Mouse (Mus musculus): ENCODE data around the gene Scd1. TPM values are rescaled to one million over a fixed set of nuclear protein-coding genes. Genes with fewer than 3 reads are reported as not detected.

Scd1 gene
- total RNA-seq (2022) = 100 to 1,000 TPM; 131 to 178 (median 143) TPM

DNA sequence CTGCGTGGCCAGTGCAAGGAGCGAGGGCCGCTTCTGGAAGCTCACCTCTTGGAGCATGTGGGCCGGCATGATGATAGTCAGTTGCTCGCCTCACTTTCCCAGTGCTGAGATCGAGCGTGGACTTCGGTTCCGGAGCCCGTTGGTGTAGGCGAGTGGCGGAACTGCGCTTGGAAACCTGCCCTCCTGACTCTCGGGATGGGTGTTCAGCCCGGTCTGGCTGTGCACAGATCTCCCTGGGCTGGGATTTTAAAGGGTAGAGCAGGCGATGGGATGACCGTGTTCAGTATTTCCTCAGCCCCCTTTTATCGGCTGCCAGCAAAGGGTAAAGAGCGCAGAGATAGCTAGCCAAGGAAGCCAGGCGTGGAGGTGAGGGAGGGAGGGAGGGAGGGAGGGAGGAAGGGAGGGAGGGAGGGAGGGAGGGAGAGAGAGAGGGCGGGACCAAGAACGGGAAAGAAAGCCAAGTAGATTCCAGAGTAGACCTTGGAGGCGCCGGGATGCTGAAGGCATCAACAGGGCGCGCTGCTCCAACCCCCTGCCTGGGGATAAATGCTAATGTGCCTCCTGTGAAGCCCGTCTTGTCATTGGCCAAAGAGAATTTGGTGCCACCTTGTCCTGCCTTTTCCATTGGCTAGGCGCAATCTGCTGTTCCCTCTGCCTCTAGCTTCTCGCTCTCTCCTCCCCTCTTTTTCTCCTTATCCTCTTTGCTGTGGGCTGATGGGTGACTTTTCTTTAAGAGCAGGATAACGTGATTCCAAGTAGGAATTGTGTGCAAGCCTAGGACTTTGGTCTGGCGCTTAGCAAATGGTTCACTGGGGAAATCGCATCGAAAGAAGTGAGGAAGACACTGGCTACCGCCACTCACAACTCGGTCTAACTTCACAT is at the start of gene Scd1:
Gene Scd1, minus strand, starts transcription at position 539 of the 882 bp plus-strand sequence.
- peak; percentile 76 to 83 for DNase-seq (ENCODE audit: low spot score in 2 of 2)

DNA sequence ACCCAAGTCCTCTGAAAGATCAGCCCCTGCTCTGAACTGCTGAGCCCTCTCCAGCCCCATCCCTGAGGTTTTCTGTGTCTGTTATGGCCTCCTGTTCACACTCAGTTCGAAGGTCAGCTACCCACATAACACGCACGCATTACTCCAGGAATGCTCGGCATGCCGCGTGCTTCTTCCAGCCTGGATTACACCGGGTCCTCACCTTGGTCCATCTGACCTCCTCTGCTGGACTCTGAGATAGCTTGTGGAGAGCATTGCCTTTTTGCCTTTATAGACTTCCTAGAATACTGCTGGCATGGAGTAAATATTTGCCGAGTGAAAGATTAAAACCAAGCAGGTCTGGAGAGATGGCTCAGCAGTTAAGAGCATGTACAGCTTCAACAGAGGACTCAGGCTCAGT is 47.7 kb upstream of the Scd1 start:
- DNase-seq (ENCODE audit: low spot score in 2 of 2) = no peak

DNA sequence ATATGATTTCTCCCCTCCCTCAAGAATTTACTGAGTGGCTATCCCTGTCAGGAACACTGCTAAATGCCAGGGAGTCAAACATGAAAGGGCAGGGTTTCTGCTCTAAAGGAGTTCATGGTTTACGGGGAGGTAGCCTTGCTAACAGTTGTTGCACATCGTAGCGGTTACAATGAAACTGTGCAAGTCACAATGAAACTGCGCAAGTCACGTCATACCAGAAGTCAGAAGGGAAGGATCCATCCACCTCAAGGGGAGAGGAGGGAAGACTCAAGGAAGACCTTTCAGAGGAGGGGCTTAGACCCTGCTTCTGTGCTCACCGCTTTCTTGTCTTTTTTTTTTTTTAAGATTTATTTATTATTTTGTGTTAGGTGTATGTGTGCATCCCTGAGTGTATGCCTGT is 47.2 kb upstream of the Scd1 start:
- DNase-seq (ENCODE audit: low spot score in 2 of 2) = no peak

DNA sequence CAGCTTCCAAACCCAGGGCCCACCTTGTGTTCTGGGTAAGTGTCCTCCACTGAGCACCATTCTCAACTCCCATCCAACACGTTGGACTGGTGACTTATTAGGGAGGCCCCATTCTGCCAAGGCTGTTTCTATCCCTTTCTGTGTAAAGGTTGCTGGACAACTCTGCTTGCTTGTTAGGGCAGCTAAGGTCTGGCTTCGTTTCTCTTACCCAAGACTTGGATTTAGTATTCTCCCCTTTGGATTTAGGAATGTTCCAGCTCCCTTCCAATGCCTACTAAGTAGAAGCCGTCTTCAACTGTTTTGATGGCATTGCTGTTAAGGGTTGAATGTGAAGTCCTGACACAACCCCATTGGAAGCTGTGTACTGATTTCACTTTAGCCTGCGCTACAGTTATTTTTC is 40.2 kb upstream of the Scd1 start:
- no peak for DNase-seq (ENCODE audit: low spot score in 2 of 2)

DNA sequence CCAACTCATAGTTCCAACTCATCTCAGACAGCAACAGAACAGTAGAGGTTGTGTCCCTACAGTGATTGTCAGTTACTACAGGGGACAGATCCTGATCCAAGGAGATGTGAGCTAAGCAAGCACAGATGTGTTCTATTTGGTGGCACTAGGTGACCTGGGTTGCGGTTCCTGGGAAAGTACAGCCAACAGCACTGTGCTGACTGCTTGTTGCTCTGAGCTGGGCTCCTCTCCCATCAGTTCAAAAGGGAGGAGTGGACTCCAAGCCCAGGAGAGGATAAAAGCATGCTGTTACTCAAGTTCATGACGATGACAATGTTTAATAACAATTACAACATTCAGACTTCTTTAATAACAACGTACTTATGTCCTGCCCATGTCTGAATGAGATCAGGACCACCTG is 38.1 kb upstream of the Scd1 start:
- no peak for DNase-seq (ENCODE audit: low spot score in 2 of 2)

DNA sequence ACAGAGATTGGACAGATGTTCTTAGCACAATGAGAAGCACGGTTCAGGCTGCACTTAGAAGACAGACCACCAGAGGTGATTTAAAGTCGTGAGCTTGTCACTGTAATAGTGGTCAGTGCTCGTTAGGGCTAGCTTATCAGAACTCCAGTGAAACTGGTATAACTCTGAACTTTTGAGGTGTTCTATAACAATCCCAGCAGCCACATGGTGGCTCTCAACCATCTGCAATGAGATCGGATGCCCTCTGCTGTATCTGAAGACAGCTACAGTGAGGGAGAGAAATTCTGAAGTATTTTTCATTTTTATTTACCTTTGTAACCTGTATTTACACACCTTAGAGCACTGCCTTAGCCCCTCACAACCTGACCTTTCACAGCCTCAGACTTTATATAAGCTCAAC is 31.6 kb upstream of the Scd1 start:
- DNase-seq (ENCODE audit: low spot score in 2 of 2) = no peak

DNA sequence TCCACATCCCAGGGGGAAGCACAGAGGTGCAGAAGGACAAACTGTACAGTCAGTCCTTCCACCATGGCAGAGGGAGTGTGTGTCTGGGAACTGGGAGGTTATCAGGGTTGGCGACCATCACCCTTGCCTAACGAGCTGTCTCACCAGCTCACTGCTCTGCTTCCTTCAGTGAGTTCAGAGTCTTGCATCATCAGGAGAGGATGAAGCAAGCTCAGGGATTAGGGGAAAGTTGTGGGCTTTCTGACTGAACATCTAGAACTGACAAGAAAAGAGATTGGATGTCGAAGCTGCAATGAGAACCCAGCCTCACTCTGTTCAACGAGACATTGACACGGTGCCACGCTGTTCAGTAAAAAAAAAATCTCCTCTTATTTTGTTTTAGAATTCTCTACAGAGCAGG is 30.3 kb upstream of the Scd1 start:
- DNase-seq (ENCODE audit: low spot score in 2 of 2) = no peak

DNA sequence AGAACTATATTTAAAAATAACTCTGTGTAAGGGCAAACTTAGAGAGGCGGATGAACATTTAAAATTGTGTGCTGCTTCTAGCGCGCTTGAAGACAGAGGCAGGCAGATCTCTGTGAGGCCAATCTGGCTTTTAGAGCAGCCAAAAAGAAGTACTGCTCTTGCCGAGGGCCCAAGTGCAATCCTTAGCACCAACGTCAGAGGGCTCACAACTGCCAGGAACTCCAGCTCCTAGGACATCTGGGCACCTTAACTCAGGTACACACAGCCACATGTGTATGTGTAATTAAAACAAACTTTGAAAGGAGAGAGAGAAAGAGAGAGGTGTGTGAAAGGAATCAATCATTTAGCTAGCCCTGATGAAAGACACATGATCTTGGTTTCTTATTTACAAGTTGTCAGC is 24.4 kb upstream of the Scd1 start:
- DNase-seq (ENCODE audit: low spot score in 2 of 2) = no peak

DNA sequence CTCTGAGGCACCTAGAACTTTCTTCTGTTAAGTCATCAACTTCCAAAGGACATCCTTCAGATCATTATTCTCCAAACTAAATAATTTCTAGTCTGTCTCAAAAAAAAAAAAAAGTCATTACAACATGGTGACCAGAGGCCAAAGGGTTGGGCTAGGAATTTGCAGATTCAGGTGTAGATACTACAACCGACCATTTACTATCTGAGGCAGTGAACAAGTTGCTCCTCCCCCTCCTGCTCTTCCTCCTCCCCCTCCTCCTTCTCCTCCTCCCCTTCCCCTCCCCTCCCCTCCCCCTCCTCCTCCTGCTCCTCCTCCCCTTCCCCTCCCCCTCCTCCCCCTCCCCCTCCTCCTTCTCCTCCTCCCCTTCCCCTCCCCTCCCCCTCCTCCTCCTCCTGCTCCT is 20.0 kb upstream of the Scd1 start:
- DNase-seq (ENCODE audit: low spot score in 2 of 2) = no peak

DNA sequence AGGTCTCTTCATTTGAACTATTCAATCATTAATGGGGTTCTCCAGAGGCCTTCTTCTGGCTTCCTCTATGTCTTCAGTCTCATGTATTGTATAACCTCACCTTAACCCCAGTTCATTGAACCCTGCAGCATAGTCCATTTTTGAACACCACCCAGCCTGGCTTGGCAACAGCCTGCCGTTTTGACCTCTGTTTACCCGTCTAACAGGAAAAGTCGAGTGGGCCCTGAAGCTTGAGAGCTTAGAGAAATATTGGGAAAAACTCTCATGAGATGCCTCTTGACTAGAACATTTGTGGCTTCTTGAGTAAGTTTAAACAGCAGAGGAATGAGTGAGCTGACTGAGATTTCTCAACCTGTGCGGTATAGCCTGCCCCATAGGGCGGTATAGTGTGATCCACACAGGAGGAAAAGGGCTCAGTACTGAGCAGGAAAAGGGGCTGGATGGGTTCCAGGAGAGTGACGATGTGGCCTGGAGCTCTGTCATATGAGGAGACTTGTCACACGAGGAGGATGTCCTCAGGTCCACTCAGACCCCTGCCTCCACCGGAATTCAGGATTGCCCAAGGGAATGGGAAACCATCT is 14.5 kb upstream of the Scd1 start:
- no peak for DNase-seq (ENCODE audit: low spot score in 2 of 2)

DNA sequence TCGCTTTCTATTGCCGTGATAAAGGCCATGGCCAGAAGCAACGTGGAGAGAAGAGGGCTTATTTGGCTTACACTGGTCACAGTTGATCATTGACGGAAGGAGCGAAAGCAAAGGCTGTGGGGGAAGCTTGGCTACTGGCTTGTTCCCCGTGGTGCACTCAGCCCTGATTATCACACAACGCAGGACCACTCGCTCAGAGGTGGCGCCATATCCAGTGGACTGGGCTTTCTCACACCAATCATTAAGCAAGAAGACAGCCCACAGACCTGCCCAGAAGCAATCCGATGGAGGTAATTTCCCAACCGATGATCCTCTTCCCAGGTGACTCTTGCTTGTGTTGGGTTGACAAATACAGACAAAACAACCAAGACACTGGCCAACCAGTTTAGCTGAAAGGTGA is 11.9 kb upstream of the Scd1 start:
- DNase-seq (ENCODE audit: low spot score in 2 of 2) = no peak

DNA sequence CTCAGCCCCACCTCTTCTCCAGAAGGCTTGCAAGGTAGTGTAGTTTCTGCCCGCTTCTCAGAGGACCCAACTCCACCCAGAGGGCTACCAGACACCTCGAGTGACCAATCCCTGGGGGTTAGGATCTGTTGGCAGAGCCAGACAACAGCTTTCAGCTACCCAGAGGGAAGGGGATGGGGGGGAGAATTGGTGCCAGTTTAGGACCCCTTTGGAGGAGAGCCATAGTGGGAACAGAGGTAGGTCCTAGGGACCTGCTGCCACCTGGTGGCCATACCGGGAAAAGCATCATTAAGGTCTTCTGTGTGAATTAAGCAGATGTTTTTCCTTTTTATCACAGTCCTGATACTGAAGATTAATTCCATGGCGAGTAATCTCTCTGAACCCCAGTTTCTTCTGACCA is 11.3 kb upstream of the Scd1 start:
- peak in 1 of 2 experiments; percentile 78 for DNase-seq (ENCODE audit: low spot score in 2 of 2)

DNA sequence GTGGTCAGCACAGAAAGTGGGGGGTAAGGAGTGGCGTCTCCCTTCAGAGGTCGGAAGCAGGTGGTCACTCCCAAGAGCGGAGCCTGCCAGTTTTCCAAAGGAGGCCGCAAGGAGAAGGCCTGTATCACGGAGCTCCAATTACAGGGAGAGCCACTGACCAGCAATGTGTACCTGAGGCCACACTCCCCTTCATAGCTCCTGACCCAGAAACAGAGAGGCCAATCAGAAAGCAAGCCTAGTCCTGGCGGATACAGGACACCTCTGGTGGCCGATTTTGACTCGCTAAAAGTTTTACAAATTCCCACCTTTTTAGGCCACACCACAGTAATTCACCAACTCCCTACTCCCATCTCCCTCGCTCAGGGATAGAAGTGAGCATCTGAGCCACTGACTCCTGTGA is 10.9 kb upstream of the Scd1 start:
- no peak for DNase-seq (ENCODE audit: low spot score in 2 of 2)

DNA sequence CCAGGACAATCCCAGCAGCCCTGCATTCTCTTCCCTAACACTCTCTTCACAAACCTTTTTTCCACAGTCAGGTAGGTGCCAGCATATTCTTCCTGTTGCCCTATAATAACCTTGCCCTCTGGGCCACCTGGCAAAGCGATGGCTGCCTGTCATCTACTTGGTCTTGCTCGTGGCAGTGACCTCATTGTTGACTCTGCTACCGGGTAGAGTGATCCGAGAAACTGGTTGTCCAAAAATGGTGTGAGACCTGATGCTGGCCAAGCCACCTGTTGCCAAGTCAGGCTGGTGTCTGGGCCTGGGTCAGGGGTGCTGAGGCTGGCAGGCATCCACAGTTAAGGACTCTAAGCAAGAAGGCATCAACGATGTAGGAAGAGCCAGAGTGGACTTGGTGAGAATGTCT is 10.4 kb upstream of the Scd1 start:
- no peak for DNase-seq (ENCODE audit: low spot score in 2 of 2)

DNA sequence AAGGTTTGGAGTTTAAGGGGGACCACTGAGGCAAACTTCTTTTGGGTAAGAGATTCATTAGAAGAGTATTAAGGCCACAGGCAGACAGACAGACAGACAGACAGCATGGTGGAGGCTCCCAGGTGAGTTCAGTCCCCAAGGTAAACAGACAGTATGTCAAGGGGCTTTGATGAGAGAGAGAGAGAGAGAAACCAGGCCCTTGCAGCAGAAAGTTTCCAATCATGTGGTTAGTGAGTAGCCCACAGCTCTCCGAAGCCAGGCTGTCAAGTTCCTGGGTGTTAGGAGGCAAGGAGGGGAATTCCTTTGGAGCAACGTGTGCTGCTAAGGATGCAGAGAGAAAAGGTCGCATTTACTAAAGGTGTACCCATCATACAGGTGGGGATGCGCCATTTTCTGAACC is 9.8 kb upstream of the Scd1 start:
- no peak for DNase-seq (ENCODE audit: low spot score in 2 of 2)

DNA sequence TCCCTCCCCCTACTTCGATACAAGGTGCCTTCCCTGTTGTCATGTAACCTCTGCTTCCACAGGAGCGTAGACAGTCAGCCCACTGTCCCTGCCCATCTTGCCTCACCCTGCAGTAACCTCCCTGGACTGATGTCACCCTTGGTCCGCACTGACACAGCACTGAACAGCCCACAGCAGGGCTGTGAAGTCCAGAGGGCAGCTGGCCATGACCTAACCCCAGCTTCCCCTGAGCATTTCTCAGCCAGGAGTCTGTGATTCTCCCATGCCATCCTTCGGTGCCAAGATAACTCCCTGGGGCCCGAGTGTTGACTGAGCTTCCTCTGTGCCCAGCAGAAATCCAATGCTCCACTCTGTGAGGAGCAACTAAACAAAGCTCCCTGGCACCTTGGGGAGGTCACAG is 8.6 kb upstream of the Scd1 start:
- DNase-seq (ENCODE audit: low spot score in 2 of 2) = no peak

DNA sequence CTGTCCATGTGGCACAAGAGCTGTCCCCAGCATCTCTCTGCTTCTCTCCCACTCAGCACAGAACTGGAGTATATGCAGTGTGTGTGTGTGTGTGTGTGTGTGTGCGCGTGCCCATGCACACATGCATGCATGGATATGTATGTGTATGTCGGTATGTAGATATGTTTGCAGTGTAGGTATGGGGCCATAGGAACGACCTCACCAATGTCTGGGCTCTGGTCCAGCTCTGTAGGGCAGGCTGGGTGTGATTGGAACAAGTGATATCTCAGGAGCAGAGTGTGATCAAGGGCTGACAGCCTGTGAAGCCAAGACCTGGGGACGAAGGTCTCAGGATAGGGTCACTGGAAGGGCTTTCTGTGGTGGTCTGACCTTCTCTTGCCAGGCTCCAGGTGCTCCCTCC is 7.8 kb upstream of the Scd1 start:
- DNase-seq (ENCODE audit: low spot score in 2 of 2) = no peak

DNA sequence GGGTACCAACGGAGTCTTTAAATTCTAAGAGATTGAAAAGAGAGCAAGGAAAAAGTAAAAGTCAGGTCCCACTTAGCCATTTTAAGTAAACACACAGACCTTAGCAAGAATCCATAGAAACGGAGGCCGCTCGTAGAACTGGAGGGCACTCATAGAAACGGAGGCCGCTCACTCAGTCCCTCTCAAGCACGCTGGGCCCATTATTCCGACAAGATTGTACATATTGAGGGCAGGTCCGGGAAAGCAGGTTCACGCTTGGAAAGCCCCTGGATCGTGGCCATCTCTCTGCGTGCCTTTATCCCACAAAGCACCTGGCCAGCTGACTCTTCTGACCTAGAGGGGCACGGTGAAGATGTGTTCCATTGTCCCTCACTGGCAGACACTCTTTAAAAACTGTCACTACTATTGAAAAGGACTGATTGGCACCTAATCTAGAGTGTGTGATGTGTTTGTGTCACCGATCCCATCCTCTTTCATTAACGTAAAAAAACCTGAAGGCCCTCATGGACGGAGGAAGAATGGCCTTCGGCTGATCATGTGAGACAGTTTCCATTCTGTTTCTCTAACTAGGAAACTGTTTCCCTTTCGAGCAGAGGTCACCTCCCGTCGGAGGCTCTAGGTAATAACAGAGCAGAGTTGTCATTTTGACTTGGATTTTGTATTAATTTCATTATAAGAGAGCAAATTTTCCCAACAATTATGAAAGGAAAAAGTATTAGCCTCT is 2.8 kb upstream of the Scd1 start:
- no peak for DNase-seq (ENCODE audit: low spot score in 2 of 2)

DNA sequence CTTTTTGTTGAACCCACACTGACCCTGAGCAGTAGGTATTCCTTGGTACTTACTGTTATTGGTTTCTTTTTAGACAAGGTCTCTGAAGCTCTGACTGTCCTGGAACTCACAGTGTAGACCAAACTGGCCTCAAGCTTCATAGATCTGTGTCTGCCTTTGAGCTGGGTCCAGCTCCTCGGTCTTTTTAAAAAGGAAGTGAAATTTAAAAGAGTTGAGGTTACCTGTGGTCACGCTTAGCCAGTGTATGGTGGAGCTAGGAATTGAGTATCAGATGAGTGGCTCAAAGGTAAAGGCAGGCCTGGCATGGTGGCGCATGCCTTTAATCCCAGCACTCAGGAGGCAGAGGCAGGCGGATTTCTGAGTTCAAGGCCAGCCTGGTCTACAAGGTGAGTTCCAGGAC is 916 bp upstream of the Scd1 start:
- DNase-seq (ENCODE audit: low spot score in 2 of 2) = no peak

DNA sequence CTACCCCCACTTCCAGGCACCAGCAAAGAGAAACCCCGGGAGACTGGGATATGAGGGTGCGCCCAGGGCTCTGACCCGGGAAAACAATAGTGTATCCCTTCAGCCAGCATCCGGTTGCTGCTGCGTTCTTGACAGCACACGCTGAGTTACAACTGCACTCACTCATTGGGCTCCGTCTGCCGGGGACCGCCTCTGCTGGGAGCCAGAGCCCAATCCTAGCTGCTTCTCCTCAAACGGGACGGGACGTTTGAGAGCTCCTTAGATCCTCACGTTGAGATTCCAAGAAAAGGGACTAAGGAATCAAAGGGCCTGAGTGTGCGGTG is 505 bp upstream of the Scd1 start:
- peak; percentile 39 to 44 for DNase-seq (ENCODE audit: low spot score in 2 of 2)

DNA sequence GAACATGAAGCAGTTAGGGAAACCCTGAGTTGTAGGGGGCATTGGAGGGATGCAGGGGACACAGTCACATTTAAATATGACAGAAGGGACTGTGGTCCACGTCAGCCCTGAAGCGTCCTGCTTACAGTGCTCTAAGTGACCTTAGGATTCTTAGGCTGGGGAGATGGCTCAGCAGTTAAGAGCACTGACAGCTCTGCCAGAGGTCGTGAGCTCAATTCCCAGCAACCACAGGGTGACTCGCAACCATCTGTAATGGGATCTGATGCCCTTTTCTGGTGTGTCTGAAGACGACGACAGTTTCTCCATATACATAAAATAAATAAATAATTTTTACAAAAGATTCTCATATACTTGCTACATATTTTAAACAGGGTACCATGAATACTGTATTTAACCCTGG is 4.1 kb downstream of the Scd1 start:
- no peak for DNase-seq (ENCODE audit: low spot score in 2 of 2)

DNA sequence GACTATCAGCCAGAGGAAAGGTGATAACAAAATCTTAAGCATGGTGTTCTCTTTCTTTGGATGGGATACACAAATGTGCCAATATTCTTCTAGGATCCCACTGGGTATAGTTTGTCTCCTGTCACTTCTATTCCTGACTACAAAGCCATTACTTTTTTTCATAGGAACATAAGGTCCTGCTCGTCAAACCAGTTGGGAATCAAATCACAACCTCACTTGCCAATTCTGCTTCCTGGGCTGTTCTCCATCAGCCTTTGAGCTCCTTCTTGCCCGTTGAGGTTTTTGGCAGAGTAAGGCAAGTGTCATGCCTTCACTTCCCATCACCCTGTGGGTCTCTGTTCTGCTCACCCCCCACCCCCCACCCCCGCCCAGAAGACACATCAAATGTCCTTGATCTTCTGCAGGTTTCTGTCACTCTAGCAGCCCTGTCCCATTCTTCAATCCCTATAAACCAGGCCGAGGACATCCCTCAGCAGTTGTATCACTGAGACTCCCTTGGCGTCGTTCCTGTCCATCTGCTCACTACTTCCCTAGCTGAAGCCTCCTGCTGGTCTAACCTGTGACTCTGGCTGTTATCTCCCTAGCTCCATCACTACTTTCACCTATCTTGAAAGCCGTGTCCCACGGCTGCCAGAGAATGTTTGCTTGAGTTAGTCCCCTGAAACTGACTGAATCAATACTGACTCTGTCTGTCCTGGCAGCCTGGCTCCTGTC is 7.0 kb downstream of the Scd1 start:
- no peak for DNase-seq (ENCODE audit: low spot score in 2 of 2)

Data from layer of hippocampus, adult 8-10 months (tissue).